Mouse (Mus musculus) liver, adult 2 months (tissue): ENCODE results near the gene Wsb2.

Source experiments
- CTCF ChIP-seq: fragments of 200-500 bp; IDR thresholded peaks from 2 replicates; pipeline ENCODE4 v1.5.1; 2011; ENCODE audit warnings: low read depth, low read length, control low read depth
- POLR2A ChIP-seq: fragments of 200-500 bp; IDR thresholded peaks from 2 replicates; pipeline ENCODE4 v1.6.1; 2011; ENCODE audit warnings: low read length, control low read depth; ENCODE audit not compliant: insufficient read depth; ENCODE audit errors: extremely low read depth

- TF ChIP-seq CTCF (no peak), POLR2A (no peak)
Observed at GRCm38 (mm10) chr5:117330457-117330856, 26.6 kb upstream of the Wsb2 start.
